ENCODE assay signal across 17 mouse cellular contexts in the genomic region with DNA sequence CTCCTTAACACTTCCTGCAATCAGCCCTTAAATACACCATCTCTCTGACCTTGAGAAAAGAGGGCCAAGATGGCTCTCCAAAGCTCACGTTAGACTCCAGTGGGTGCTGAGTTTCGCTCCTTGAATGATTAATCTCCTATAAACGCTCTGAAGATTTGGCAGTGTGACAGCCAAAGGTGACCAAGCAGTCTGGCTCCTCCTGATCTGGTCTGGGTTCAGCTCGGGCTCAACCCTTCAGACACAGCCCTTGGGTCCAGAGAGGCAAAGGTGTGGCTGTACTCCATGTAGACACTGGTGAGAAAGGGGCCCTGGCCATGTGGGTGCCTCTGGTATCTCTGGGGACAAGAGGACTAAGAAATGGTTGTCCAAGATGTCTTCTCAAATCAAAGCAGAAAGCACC. TPM values are rescaled to one million over a fixed set of nuclear protein-coding genes. Genes with fewer than 3 reads are reported as not detected.
DNase-seq lines count a peak whose midpoint lies in the region; ATAC-seq and TF ChIP-seq lines count a peak whose summit lies in the region.
"Had no signal": no experiment of that assay in that cellular context is flagged by ENCODE, and none has a peak within 500 bp of the region (broad histone marks: within the 10 kb centered on the region; RNA-seq: fewer than 3 reads in every experiment).

No protein-coding gene starts in this region.

- peak overlapping the region; percentile 7 for H3K27ac ChIP-seq in kidney, adult 2 months (ENCODE audit: insufficient read depth, low read depth, low read length)
- H3K27ac ChIP-seq in kidney, embryonic 15.5 days: no peak overlapping the region
- H3K27ac ChIP-seq in small intestine, adult 2 months (ENCODE audit: insufficient read depth, low read depth, low read length): peak overlapping the region; percentile 17
- H3K27ac ChIP-seq: embryonic facial prominence, embryonic 10.5 days; forebrain, embryonic 10.5 days; heart, embryonic 15.5 days; hindbrain, embryonic 14.5 days; lung, embryonic 15.5 days; midbrain, embryonic 12.5 days had no signal

- WGBS in kidney, adult 2 months: 40% methylated on average over 4 of the region's 4 CpGs
- 71% methylated on average over 4 of the region's 4 CpGs for WGBS in kidney, embryonic 15.5 days
- 34% methylated on average over 4 of the region's 4 CpGs for WGBS in small intestine, adult 2 months

- H3K4me2 ChIP-seq in kidney, embryonic 15.5 days: no peak overlapping the region
- H3K4me2 ChIP-seq: heart, embryonic 15.5 days; hindbrain, embryonic 14.5 days; lung, embryonic 15.5 days; midbrain, embryonic 12.5 days had no signal

- no peaks in the 10 kb centered on the region for H3K9me3 ChIP-seq in kidney, embryonic 15.5 days (replicated peaks)
- H3K9me3 ChIP-seq: embryonic facial prominence, embryonic 10.5 days; forebrain, embryonic 10.5 days; heart, embryonic 15.5 days; lung, embryonic 15.5 days; midbrain, embryonic 12.5 days had no signal

- H3K27me3 ChIP-seq in kidney, adult 2 months (replicated peaks; ENCODE audit: control insufficient read depth, insufficient read depth, low read length): no peaks in the 10 kb centered on the region
- H3K27me3 ChIP-seq in kidney, embryonic 15.5 days: no peaks in the 10 kb centered on the region
- H3K27me3 ChIP-seq in small intestine, adult 2 months (ENCODE audit: control insufficient read depth, insufficient read depth, low read length): no peaks in the 10 kb centered on the region
- H3K27me3 ChIP-seq: heart, embryonic 15.5 days; lung, embryonic 15.5 days; midbrain, embryonic 12.5 days had no signal

- no peak overlapping the region for H3K9ac ChIP-seq in kidney, embryonic 15.5 days
- H3K9ac ChIP-seq: heart, embryonic 15.5 days; hindbrain, embryonic 14.5 days; lung, embryonic 15.5 days; midbrain, embryonic 12.5 days had no signal

- peaks cover 22% of the 10 kb centered on the region for H3K4me1 ChIP-seq in kidney, adult 2 months (ENCODE audit: control insufficient read depth, insufficient read depth, low read length)
- no peaks in the 10 kb centered on the region for H3K4me1 ChIP-seq in kidney, embryonic 15.5 days
- peaks cover 14% of the 10 kb centered on the region; the same call in 1 of the 2 replicates for H3K4me1 ChIP-seq in small intestine, adult 2 months (ENCODE audit: control insufficient read depth, insufficient read depth, insufficient read length, low read length)
- H3K4me1 ChIP-seq: embryonic facial prominence, embryonic 10.5 days; lung, embryonic 15.5 days had no signal

- no peak for ATAC-seq in kidney, embryonic 15.5 days (replicated peaks; ENCODE audit: low FRiP score)
- ATAC-seq in erythroblast, adult 5-6 weeks (replicated peaks; ENCODE audit: low FRiP score, poor library complexity, severe bottlenecking): peak; percentile 86
- ATAC-seq: activated CD4-positive, CD25-positive, alpha-beta regulatory T cell, adult 4 months had no signal

- H3K4me3 ChIP-seq in kidney, adult 2 months (ENCODE audit: insufficient read depth, low read depth, low read length): no peak overlapping the region
- no peak overlapping the region for H3K4me3 ChIP-seq in kidney, embryonic 15.5 days (replicated peaks)
- H3K4me3 ChIP-seq in small intestine, adult 2 months (ENCODE audit: low read depth, low read length): no peak overlapping the region
- H3K4me3 ChIP-seq: embryonic facial prominence, embryonic 10.5 days; forebrain, embryonic 10.5 days; heart, embryonic 15.5 days; lung, embryonic 15.5 days; midbrain, embryonic 12.5 days had no signal

- DNase-seq in kidney, adult 2 months: peak; percentile 93
- DNase-seq in kidney, postnatal 36 days: peak; percentile 82 to 90
- DNase-seq in frontal cortex, postnatal 14 days (ENCODE audit: low spot score in 2 of 2): no peak
- no peak for DNase-seq in heart, adult 9 months (ENCODE audit: low spot score in 2 of 2)
- no peak for DNase-seq in right cerebral cortex, postnatal 14 days
- DNase-seq: cerebellum, adult 18-20 months; thymus, postnatal 36 days had no signal

- H3K36me3 ChIP-seq in kidney, adult 2 months (ENCODE audit: control insufficient read depth, insufficient read depth, low read length): no peaks in the 10 kb centered on the region
- H3K36me3 ChIP-seq in kidney, embryonic 15.5 days: no peaks in the 10 kb centered on the region
- no peaks in the 10 kb centered on the region for H3K36me3 ChIP-seq in small intestine, adult 2 months (ENCODE audit: control insufficient read depth, insufficient read depth, low read length)
- H3K36me3 ChIP-seq: embryonic facial prominence, embryonic 10.5 days; heart, embryonic 15.5 days; lung, embryonic 15.5 days had no signal

- no peak for TF ChIP-seq POLR2A in kidney, adult 2 months (IDR thresholded peaks at IDR 0.05; ENCODE audit: low read depth, low read length)
- no peak for TF ChIP-seq POLR2A in small intestine, adult 2 months (IDR thresholded peaks at IDR 0.05; ENCODE audit: low read depth, low read length)

- no peak for TF ChIP-seq CTCF in kidney, adult 2 months (conservative IDR thresholded peaks at IDR 0.05; ENCODE audit: insufficient read depth, insufficient read length, low read depth, low read length)
- TF ChIP-seq CTCF in small intestine, adult 2 months (IDR thresholded peaks at IDR 0.05; ENCODE audit: extremely low read depth, insufficient read length, insufficient replicate concordance, low read depth, low read length): no peak

RNA-seq across cellular contexts. Expression of a gene that starts 27.9 kb away (rescaled TPM):
- 76.1 and 90.7 TPM in 2 replicates for polyA plus RNA-seq in kidney, adult 2 months (2012; rRNA removed)
- 2.4 and 2.6 TPM in 2 replicates for polyA plus RNA-seq in kidney, embryonic 15.5 days (2015; fragmentation: Nextera tagmentation; extraction: Ambion mirVana)
- 96.1 and 126 TPM in 2 replicates for total RNA-seq in erythroblast, adult 5-6 weeks (2015; ENCODE audit: low replicate concordance)
- total RNA-seq in erythroblast, adult 5-6 weeks (2017; ENCODE audit: low replicate concordance): 118 and 177 TPM in 2 replicates
- polyA plus RNA-seq in small intestine, adult 2 months (2012; rRNA removed): 25.9 and 52.9 TPM in 2 replicates

Comparison
In these comparisons a context has a peak if more than half of its experiments do, and no peak if none do; other contexts are left out.
1. DNase-seq: peak in kidney, adult 2 months (single experiment) and kidney, postnatal 36 days (2 of 2); none in frontal cortex, postnatal 14 days (0 of 2), heart, adult 9 months (0 of 2) and right cerebral cortex, postnatal 14 days (single experiment).